Mouse (Mus musculus) hindbrain, postnatal 0 days (tissue): Measurements from ENCODE around the gene Inka1. TPM values are rescaled to one million over a fixed set of nuclear protein-coding genes. Genes with fewer than 3 reads are reported as not detected.
A peak's percentile ranks its signal among the peaks of the same experiment; 100 is the strongest.

ENCODE experiments used
- ATAC-seq: fragments of 200-750 bp; cut with Nextera tagmentation; 2 replicates; pipeline ENCODE4 v1.8.0; 2017; ENCODE audit warnings: mild to moderate bottlenecking, moderate TSS enrichment, moderate library complexity
- DNase-seq: peaks from one replicate; pipeline ENCODE4 v3.0.0-alpha.2; 2015; ENCODE audit warnings: low spot score
- H3K27ac ChIP-seq: fragments of 300-500 bp; sonication (generic); 2 replicates; pipeline ENCODE4 v1.5.1; 2014; ENCODE audit warnings: mild to moderate bottlenecking
- H3K27me3 ChIP-seq: fragments of 300-500 bp; sonication (generic); 2 replicates; pipeline ENCODE4 v1.6.1; 2014; ENCODE audit warnings: low read length, mixed read lengths; ENCODE audit not compliant: insufficient read depth
- H3K36me3 ChIP-seq: fragments of 300-500 bp; sonication (generic); 2 replicates; pipeline ENCODE4 v1.6.1; 2014; ENCODE audit warnings: low read length, mixed read lengths; ENCODE audit not compliant: insufficient read depth
- H3K4me1 ChIP-seq: fragments of 300-500 bp; sonication (generic); 2 replicates; pipeline ENCODE4 v1.6.1; 2014; ENCODE audit warnings: antibody characterized with exemption, low read length, mixed read lengths; ENCODE audit not compliant: insufficient read depth
- H3K4me2 ChIP-seq: fragments of 300-500 bp; sonication (generic); 2 replicates; pipeline ENCODE4 v1.6.1; 2014; ENCODE audit warnings: low read depth, mild to moderate bottlenecking, low read length, moderate library complexity, mixed read lengths
- H3K4me3 ChIP-seq: fragments of 300-500 bp; sonication (generic); 2 replicates; pipeline ENCODE4 v1.5.1; 2014; ENCODE audit warnings: low read length
- H3K9ac ChIP-seq: fragments of 300-500 bp; sonication (generic); replicated peaks from 2 replicates; pipeline ENCODE4 v1.6.1; 2014; ENCODE audit warnings: mild to moderate bottlenecking, low read length, moderate library complexity, mixed read lengths
- H3K9me3 ChIP-seq: fragments of 300-500 bp; sonication (generic); 2 replicates; pipeline ENCODE4 v1.6.1; 2016; ENCODE audit warnings: low read length, mixed read lengths
- CTCF ChIP-seq: IDR thresholded peaks from 2 replicates; pipeline ENCODE4 v1.5.1; 2016; ENCODE audit warnings: antibody characterized with exemption, control low read depth, low read depth
- WGBS: fragments of 180-500 bp; shearing (Covaris S2); extraction: QIAGEN DNeasy Blood & Tissue Kit; methylation state at CpG from one replicate; pipeline ENCODE4 v1.1.7; 2014; 5-methylcytosine and 5-hydroxymethylcytosine counted together
- polyA plus RNA-seq: library from polyadenylated mRNA; unstranded; fragments of >200 nt; fragmentation: Nextera tagmentation; extraction: Ambion mirVana; gene quantifications from 2 replicates; pipeline ENCODE4 v1.2.1, GENCODE M21; 2015
- total RNA-seq: library from RNA; depleted of rRNA; stranded (reverse); fragments of >200 nt; gene quantifications from 2 replicates; pipeline ENCODE4 v1.2.3, GENCODE M21; 2014; rRNA removed

Gene Inka1
- total RNA-seq (5.5 and 7.3 TPM in 2 replicates), polyA plus RNA-seq (16.6 and 18.0 TPM in 2 replicates)

GRCm38 (mm10) chr9:107985131-107986119 lies at the start of gene Inka1:
Gene Inka1 (minus strand): TSS chr9:107985879.
- Histone ChIP-seq H3K4me3 (peak within 1 kb of the TSS; percentile 64), H3K9ac (peak within 1 kb of the TSS; percentile 56), H3K9me3 (no peaks in the 10 kb centered on the region), H3K4me2 (peak within 1 kb of the TSS; percentile 85), H3K27ac (peak within 1 kb of the TSS; percentile 79; the same call in 1 of the 2 replicates), H3K27me3 (no peaks in the 10 kb centered on the region), H3K36me3 (no peaks in the 10 kb centered on the region), H3K4me1 (peaks cover 10% of the 10 kb centered on the region; the same call in 1 of the 2 replicates)
- peak; percentile 75 for DNase-seq
- peak; percentile 48 for TF ChIP-seq CTCF
- under 1% methylated on average over 57 of the region's 58 CpGs for WGBS
- ATAC-seq, result peak; percentile 46

GRCm38 (mm10) chr9:108032126-108032525 lies 46.4 kb upstream of the Inka1 start:
- Histone ChIP-seq H3K4me2 (no peak overlapping the region), H3K36me3 (peaks cover 7% of the 10 kb centered on the region; the same call in 1 of the 2 replicates), H3K27me3 (no peaks in the 10 kb centered on the region), H3K9me3 (no peaks in the 10 kb centered on the region), H3K4me1 (no peaks in the 10 kb centered on the region), H3K27ac (no peak overlapping the region), H3K9ac (no peak overlapping the region), H3K4me3 (no peak overlapping the region)
- no peak for ATAC-seq
- no peak for TF ChIP-seq CTCF
- no peak for DNase-seq
- WGBS, result 95% methylated on average over 5 of the region's 5 CpGs

GRCm38 (mm10) chr9:108027867-108028266 lies 42.2 kb upstream of the Inka1 start:
- no peak overlapping the region for H3K4me3 ChIP-seq
- no peaks in the 10 kb centered on the region for H3K27me3 ChIP-seq
- H3K9me3 ChIP-seq, result no peaks in the 10 kb centered on the region
- peaks cover 19% of the 10 kb centered on the region for H3K36me3 ChIP-seq
- ATAC-seq (no peak), DNase-seq (no peak)
- H3K27ac ChIP-seq, result no peak overlapping the region
- 0 out of 2 replicates have a peak, but pooled peaks have one; percentile 3 for TF ChIP-seq CTCF
- no peak overlapping the region for H3K4me2 ChIP-seq
- no peaks in the 10 kb centered on the region for H3K4me1 ChIP-seq
- 97% methylated on average over 3 of the region's 3 CpGs for WGBS
- H3K9ac ChIP-seq, result no peak overlapping the region

- H3K27me3 ChIP-seq, result no peaks in the 10 kb centered on the region
- WGBS, result 92% methylated on average over 3 of the region's 3 CpGs
- DNase-seq, result no peak
- H3K4me3 ChIP-seq, result no peak overlapping the region
- no peaks in the 10 kb centered on the region for H3K4me1 ChIP-seq
- no peak overlapping the region for H3K27ac ChIP-seq
- H3K9me3 ChIP-seq, result no peaks in the 10 kb centered on the region
- H3K36me3 ChIP-seq, result peaks cover 14% of the 10 kb centered on the region
- TF ChIP-seq CTCF, result peak; percentile 31
- H3K4me2 ChIP-seq, result no peak overlapping the region
- ATAC-seq, result no peak
- H3K9ac ChIP-seq, result no peak overlapping the region
Observed at GRCm38 (mm10) chr9:108026584-108026983, 40.9 kb upstream of the Inka1 start.

GRCm38 (mm10) chr9:108023216-108023615 lies 37.5 kb upstream of the Inka1 start:
- Histone ChIP-seq H3K36me3 (peaks cover 14% of the 10 kb centered on the region), H3K9me3 (no peaks in the 10 kb centered on the region), H3K27me3 (no peaks in the 10 kb centered on the region), H3K27ac (no peak overlapping the region), H3K9ac (no peak overlapping the region), H3K4me3 (no peak overlapping the region), H3K4me2 (no peak overlapping the region), H3K4me1 (no peaks in the 10 kb centered on the region)
- TF ChIP-seq CTCF, result no peak
- no peak for ATAC-seq
- WGBS, result 88% methylated on average over 3 of the region's 3 CpGs
- no peak for DNase-seq

- Histone ChIP-seq H3K27ac (no peak overlapping the region), H3K4me3 (no peak overlapping the region), H3K9me3 (no peaks in the 10 kb centered on the region), H3K4me1 (no peaks in the 10 kb centered on the region), H3K4me2 (no peak overlapping the region), H3K27me3 (no peaks in the 10 kb centered on the region), H3K9ac (no peak overlapping the region), H3K36me3 (peaks cover 10% of the 10 kb centered on the region)
- DNase-seq (no peak), ATAC-seq (no peak)
- WGBS, result 88% methylated on average over 1 of the region's 1 CpGs
- TF ChIP-seq CTCF, result no peak
Observed at GRCm38 (mm10) chr9:108020741-108021140, 35.1 kb upstream of the Inka1 start.
